Mouse (Mus musculus): ENCODE results near the gene 3110082I17Rik. TPM values are rescaled to one million over a fixed set of nuclear protein-coding genes. Genes with fewer than 3 reads are reported as not detected.
A peak's percentile ranks its signal among the peaks of the same experiment; 100 is the strongest.

Gene 3110082I17Rik
- polyA plus RNA-seq, 1 experiment from 2014 or later = 19.5 TPM

DNA sequence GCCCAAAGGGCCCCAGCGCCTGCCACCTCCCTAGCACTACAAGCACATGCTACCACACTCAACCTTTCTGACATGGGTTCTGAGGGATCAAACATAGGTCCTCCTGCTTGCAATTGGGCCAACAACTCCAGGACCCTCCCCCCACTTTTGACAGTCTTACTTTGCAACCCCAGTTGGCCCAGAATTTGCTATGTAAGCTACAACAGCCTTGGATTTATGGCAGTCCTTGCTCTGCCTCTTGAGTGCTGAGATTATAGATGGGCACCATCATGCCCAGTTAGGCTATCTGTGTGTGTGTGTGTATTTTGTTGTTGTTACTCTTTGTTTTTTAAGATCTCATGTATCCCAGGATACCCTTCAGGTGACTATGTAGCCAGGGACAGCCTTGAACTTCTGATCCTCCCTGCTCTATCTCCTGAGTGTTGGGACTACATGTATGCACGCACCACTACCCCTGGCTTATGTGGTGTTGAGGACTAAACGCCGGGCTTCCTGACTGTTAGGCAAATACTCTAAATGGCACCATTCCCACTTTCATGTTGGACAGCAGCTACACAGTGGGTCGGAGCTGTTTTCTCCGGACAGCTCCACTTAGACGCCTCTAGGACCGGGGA is 80.4 kb downstream of the 3110082I17Rik start:
- Histone ChIP-seq H3K27ac (peak overlapping the region; percentile 27; the same call in 1 of the 2 replicates), H3K9ac (replicated peaks) (peak overlapping the region; percentile 73), H3K4me2 (replicated peaks) (peak overlapping the region; percentile 88), H3K36me3 (no peaks in the 10 kb centered on the region), H3K9me3 (no peaks in the 10 kb centered on the region), H3K27me3 (no peaks in the 10 kb centered on the region), H3K4me3 (replicated peaks) (peak overlapping the region; percentile 59), H3K4me1 (replicated peaks) (peaks cover 40% of the 10 kb centered on the region)
- 21% methylated on average over 8 of the region's 8 CpGs for WGBS
- ATAC-seq = peak; percentile 46; the same call in 1 of the 2 replicates

DNA sequence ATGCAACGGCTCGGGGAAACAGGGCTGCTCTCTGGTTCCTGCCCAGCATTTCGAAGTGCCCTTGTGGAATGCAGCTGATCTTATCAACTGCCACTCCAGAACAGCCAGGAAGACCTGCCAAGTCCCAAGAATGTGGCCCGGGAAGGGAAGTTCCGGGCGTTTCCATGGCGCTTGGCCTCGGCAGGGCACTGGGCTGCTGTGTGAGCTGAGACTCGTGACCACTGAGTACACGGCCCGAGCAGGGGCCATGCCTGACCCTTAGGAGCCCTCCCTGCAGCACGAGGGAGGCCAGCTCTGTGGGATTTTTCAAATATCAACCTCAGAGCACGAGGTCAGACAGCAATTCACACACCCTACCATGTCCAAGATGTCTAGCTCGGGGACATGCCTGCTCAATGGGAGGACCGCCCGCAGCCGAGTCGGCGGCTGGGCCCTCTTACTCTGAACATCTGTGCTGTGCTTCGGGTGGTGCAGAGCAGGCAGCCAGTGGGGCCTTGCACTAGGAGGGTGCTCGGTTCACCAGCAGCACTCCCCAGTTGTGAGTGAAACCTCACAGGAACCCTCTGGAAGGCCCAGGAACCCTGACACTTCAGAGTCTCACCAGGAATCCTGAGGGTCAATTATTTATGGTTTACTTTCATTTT is 81.2 kb downstream of the 3110082I17Rik start:
- H3K36me3 ChIP-seq = no peaks in the 10 kb centered on the region
- no peak overlapping the region for H3K4me3 ChIP-seq (replicated peaks)
- 0 out of 2 replicates have a peak, but pooled peaks have one; percentile 34 for ATAC-seq
- no peak overlapping the region for H3K9ac ChIP-seq (replicated peaks)
- 57% methylated on average over 21 of the region's 21 CpGs for WGBS
- H3K27me3 ChIP-seq = no peaks in the 10 kb centered on the region
- no peaks in the 10 kb centered on the region for H3K9me3 ChIP-seq
- peaks cover 40% of the 10 kb centered on the region for H3K4me1 ChIP-seq (replicated peaks)
- peak overlapping the region; percentile 49; the same call in 1 of the 2 replicates for H3K27ac ChIP-seq
- H3K4me2 ChIP-seq (replicated peaks) = no peak overlapping the region

DNA sequence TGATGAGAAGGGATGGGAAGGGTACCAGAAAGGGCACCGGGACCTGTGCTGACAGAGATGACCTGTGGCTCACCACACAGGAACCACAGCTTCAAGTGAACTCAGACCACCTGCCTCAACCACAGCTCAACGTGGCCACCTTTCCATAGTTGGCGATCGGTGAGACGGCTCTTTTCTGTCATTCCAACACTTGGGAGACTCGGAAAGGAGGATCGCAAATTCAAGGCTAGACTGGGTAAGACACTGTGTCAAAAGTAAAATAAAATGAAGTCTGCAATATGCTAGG is 82.1 kb downstream of the 3110082I17Rik start:
- no peaks in the 10 kb centered on the region for H3K27me3 ChIP-seq
- ATAC-seq = no peak
- WGBS = 94% methylated on average over 7 of the region's 7 CpGs

DNA sequence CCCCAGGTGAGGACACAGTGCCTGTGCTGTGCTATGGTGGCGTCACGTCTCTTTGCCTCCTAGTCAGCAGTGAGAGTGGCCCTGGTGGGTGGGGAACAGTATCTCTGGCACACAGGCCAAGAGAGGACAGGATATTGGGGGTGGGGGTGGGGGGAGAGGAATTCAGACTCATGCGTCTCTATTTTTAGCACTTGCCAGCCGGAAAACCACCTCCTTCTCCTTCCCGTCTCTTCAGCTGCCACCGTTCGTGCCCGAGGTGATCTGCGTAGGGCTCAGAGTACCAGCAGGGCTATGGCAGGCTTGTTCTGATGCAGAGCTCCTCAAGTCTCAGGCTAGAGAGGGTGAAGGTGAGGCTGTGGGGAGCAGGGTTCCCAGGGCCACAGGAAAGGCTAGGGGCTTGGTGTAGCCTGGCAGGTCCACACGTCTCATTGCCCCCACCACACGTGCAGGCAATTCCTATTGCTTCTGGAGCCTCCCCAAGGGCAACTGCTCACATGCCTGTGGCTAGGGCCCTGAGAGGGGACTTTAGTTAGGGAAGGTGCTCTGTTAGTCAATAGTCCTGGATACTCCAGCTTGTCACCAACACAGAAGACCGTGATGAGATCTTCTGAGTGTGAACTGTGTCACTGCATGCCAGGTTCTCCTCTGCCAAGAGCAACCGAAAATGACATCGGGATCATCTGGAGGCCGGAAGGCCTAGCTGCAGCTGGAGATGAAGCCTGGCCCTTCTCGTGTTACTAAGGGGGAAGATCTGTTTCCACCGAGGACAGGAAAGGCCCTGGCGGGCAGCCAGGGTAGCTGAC is 82.7 kb downstream of the 3110082I17Rik start, which contains the start of gene Gpr146:
Gene Gpr146, plus strand, starts transcription at position 230 of the 803 bp plus-strand sequence.
- no peak for ATAC-seq
- no peak within 1 kb of the TSS; the same call in 1 of the 2 replicates for H3K9ac ChIP-seq (replicated peaks)
- 0 out of 2 replicates have a peak within 1 kb of the TSS, but pooled peaks have one; percentile 25 for H3K27ac ChIP-seq

More for the DNA sequence above, 82.1 kb downstream of the 3110082I17Rik start:
- peaks cover 38% of the 10 kb centered on the region for H3K4me1 ChIP-seq (replicated peaks)
- no peak overlapping the region for H3K4me3 ChIP-seq (replicated peaks)
- H3K4me2 ChIP-seq (replicated peaks) = no peak overlapping the region
- H3K9me3 ChIP-seq = no peaks in the 10 kb centered on the region
- H3K9ac ChIP-seq (replicated peaks) = no peak overlapping the region
- no peaks in the 10 kb centered on the region for H3K36me3 ChIP-seq
- no peak overlapping the region for H3K27ac ChIP-seq

DNA sequence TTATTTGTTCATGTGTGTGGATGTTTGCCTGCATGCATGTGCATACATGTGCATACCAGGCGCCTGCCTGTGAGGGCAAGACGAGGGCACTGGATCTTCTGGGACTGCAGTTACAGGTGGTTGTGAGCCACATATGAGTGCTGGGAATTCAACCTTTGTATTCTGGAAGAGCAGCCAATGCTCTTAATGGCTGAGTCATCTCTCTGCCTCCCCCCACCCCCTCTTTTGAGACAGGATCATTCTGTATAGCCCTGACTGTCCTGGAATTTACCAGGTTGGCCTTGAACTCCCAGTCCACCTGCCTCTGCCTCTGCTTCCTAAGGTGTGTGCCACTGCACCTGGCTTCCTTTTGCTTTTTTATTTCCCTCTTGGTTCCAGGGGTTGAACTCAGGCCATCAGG is 85.5 kb downstream of the 3110082I17Rik start:
- no peaks in the 10 kb centered on the region for H3K9me3 ChIP-seq
- 81% methylated on average over 2 of the region's 2 CpGs for WGBS
- H3K4me3 ChIP-seq (replicated peaks) = no peak overlapping the region

More for the DNA sequence above, 82.7 kb downstream of the 3110082I17Rik start, which contains the start of gene Gpr146:
- no peak within 1 kb of the TSS for H3K4me2 ChIP-seq (replicated peaks)
- H3K9me3 ChIP-seq = no peaks in the 10 kb centered on the region
- 88% methylated on average over 18 of the region's 18 CpGs for whole genome bisulfite sequencing
- H3K4me3 ChIP-seq (replicated peaks) = no peak within 1 kb of the TSS
- H3K36me3 ChIP-seq = no peaks in the 10 kb centered on the region
- H3K27me3 ChIP-seq = no peaks in the 10 kb centered on the region
- peaks cover 35% of the 10 kb centered on the region for H3K4me1 ChIP-seq (replicated peaks)

DNA sequence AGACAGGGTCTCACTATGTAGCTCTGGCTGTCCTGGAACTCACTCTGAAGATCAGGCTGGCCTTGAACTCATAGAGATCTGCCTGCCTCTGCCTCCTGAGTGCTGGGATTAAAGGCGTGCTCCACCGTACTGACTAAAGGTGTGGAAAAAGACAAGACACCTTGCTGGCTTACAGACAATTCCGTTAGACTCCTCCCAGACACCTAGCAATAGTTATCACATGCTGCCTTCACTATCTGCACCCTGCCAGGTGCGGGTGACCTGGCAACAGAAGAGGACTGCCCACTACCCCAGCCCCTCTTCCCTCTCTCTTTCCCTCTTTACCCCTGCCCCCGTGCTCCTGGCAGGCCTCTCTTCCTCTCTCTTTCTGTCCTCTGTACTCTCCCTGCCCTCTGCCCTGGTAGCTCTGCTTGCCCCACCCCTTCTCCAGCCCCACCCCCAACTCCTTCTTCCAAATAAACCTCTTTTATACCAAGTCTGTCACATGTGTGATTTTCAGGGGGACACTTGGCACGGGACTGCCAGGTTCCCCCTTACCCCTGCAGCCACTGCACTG is 86.4 kb downstream of the 3110082I17Rik start:
- H3K9me3 ChIP-seq = no peaks in the 10 kb centered on the region
- no peak overlapping the region for H3K9ac ChIP-seq (replicated peaks)
- no peak for ATAC-seq
- no peak overlapping the region for H3K4me2 ChIP-seq (replicated peaks)
- H3K4me1 ChIP-seq (replicated peaks) = peaks cover 32% of the 10 kb centered on the region
- WGBS = 88% methylated on average over 6 of the region's 6 CpGs
- H3K4me3 ChIP-seq (replicated peaks) = no peak overlapping the region
- no peaks in the 10 kb centered on the region for H3K36me3 ChIP-seq
- no peak overlapping the region for H3K27ac ChIP-seq
- H3K27me3 ChIP-seq = no peaks in the 10 kb centered on the region

More for the DNA sequence above, 85.5 kb downstream of the 3110082I17Rik start:
- no peaks in the 10 kb centered on the region for H3K36me3 ChIP-seq
- no peak overlapping the region for H3K27ac ChIP-seq
- peaks cover 34% of the 10 kb centered on the region for H3K4me1 ChIP-seq (replicated peaks)
- no peaks in the 10 kb centered on the region for H3K27me3 ChIP-seq
- H3K4me2 ChIP-seq (replicated peaks) = no peak overlapping the region
- ATAC-seq = no peak
- no peak overlapping the region for H3K9ac ChIP-seq (replicated peaks)

DNA sequence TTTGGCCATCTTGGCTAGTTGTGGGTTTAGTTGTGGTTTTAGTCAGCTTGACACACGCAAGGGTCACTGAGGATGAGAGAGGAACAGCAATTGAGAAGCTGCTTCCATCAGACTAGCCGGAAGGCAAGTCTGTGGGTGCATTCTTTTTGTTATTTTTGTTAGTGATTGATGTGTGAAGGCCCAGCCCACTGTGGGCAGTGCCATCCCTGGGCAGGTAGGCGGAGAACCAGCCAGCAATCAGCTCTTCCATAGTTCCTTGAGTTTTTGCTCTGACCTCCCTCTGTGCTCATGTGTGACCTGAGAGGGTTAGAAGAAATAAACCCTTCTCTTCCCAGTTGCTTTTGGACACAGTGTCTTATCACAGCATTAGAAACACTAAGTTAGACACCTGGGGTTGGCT is 87.2 kb downstream of the 3110082I17Rik start:
- Histone ChIP-seq H3K4me2 (replicated peaks) (no peak overlapping the region), H3K9ac (replicated peaks) (no peak overlapping the region), H3K9me3 (no peaks in the 10 kb centered on the region), H3K4me3 (replicated peaks) (no peak overlapping the region), H3K36me3 (no peaks in the 10 kb centered on the region), H3K27ac (no peak overlapping the region), H3K27me3 (no peaks in the 10 kb centered on the region), H3K4me1 (replicated peaks) (peaks cover 33% of the 10 kb centered on the region)
- WGBS = 87% methylated on average over 3 of the region's 3 CpGs
- ATAC-seq = no peak

DNA sequence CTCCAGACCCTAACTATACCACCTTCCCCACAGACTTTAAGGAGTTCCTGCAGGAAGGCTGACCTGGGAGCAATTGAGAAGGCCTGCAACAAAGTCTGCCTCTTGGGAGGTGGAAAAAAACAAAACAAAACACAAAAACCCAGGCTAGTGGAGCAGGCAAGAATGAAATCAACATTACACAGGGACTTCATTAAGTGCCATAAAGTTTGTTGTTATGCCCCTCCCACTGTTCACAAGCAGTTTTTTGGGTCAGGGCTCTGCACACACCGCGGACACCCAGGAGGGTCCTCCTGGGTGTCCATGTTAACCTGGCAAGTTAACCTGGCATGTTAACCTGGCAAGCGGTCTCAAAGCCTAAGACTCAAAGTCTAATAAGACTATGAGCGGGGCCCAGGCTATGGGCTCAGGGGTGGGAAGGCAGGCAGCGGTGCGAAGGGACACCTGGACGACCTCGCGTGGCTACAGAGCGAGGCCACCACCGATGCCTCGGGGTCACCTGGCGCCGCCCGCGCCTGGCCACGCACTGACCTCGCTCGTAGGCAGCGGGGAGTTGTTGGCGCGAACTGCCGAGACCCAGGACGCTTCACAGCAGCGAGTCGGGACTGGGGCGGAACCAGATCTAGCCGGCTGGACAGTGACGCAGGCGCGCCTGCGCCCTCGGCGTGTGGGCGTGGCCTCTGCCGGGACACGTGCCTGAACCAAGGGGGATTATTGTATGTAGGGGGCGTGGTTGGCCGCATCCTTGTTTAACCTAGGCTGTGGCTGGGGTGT is 88.5 kb downstream of the 3110082I17Rik start:
- Histone ChIP-seq H3K4me3 (replicated peaks) (peak overlapping the region; percentile 59), H3K9me3 (no peaks in the 10 kb centered on the region), H3K27ac (peak overlapping the region; percentile 80), H3K27me3 (no peaks in the 10 kb centered on the region), H3K4me2 (replicated peaks) (peak overlapping the region; percentile 65), H3K4me1 (replicated peaks) (peaks cover 33% of the 10 kb centered on the region), H3K36me3 (no peaks in the 10 kb centered on the region), H3K9ac (replicated peaks) (peak overlapping the region; percentile 89)
- peak; percentile 95 for ATAC-seq
- 2% methylated on average over 38 of the region's 39 CpGs for WGBS

DNA sequence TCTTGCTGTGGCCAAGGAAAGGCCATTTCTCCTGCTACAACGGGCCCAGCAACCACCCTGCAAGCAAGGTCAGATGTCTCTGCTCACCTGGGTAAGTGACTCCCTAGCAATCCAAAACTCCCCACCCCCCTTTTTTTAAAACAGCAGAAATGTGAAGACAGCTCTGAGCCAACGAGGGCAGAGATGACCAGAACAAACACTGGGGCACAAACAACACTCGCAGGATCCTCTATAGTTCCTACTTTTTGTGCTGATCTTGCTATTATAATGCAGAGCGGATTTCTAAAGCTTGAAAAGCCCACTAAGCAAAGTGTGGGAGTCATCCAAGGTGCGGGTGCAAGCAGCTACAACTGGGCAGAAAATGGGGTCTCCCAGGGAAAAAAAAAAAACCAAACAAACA is 89.2 kb downstream of the 3110082I17Rik start:
- peaks cover 33% of the 10 kb centered on the region for H3K4me1 ChIP-seq (replicated peaks)
- H3K27me3 ChIP-seq = no peaks in the 10 kb centered on the region
- peak overlapping the region; percentile 89; the same call in 1 of the 2 replicates for H3K9ac ChIP-seq (replicated peaks)
- H3K4me2 ChIP-seq (replicated peaks) = peak overlapping the region; percentile 65
- H3K36me3 ChIP-seq = no peaks in the 10 kb centered on the region
- peak overlapping the region; percentile 59; the same call in 1 of the 2 replicates for H3K4me3 ChIP-seq (replicated peaks)
- 52% methylated on average over 5 of the region's 5 CpGs for WGBS
- no peak for ATAC-seq
- no peaks in the 10 kb centered on the region for H3K9me3 ChIP-seq
- H3K27ac ChIP-seq = no peak overlapping the region

DNA sequence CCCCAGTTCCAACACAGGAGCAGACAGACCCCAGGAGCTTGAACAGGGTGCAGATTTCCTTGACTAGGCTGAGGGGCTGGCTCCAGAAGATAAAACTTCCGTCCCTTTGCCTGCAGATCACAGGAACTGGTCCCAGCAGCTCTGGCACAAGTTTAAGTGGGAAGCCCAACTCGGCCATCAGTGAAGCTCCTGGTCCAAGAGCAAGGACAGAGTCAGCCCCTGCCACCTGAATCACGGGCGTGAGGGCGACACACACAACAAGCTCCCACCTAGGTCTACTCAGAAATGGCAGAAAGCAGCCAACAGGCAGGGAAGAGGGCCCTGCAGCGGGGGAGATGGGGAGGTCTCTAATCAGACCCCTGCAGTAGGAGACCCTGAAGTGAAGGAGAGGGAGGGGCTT is 90.0 kb downstream of the 3110082I17Rik start:
- peak overlapping the region; percentile 89; the same call in 1 of the 2 replicates for H3K9ac ChIP-seq (replicated peaks)
- no peaks in the 10 kb centered on the region for H3K9me3 ChIP-seq
- H3K27me3 ChIP-seq = no peaks in the 10 kb centered on the region
- no peaks in the 10 kb centered on the region for H3K36me3 ChIP-seq
- whole genome bisulfite sequencing = 91% methylated on average over 6 of the region's 6 CpGs
- no peak overlapping the region for H3K4me2 ChIP-seq (replicated peaks)
- no peak for ATAC-seq
- H3K4me1 ChIP-seq (replicated peaks) = peaks cover 34% of the 10 kb centered on the region
- H3K4me3 ChIP-seq (replicated peaks) = no peak overlapping the region
- H3K27ac ChIP-seq = no peak overlapping the region

DNA sequence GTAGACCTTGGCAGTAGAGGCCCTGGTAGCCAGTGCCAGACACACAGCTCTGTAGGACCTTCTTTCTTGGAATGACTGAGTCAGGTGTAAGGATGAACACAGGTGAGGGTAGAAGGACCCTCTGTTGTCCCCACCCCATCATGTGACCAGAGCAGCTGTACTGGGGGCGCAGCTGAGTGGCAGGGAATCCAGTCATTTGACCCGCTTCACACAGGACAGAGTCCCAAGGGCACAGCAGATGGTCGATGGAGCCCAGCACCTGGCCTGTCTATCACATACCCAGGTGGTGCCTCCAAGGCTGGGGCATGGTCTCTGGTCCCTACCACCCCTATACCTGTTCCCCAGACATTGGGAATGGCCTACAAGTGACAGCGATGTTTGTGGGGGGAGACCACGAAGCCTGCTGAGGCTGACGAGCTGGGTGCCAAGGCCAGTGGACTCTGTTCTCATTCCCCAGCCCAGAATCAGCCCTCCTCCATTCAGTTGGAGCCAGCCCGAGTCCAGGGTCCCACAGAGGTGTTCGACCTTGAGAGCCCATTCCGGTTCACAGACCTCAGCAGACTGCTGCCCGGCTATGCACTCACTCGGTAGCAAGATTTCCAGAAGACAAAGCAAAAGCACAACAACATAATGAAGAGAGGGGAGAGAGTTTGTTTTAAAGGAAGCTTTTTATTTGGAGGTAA is 91.5 kb downstream of the 3110082I17Rik start:
- H3K9me3 ChIP-seq = no peaks in the 10 kb centered on the region
- H3K36me3 ChIP-seq = no peaks in the 10 kb centered on the region
- no peak for ATAC-seq
- WGBS = 85% methylated on average over 11 of the region's 11 CpGs
- peaks cover 45% of the 10 kb centered on the region for H3K4me1 ChIP-seq (replicated peaks)
- no peaks in the 10 kb centered on the region for H3K27me3 ChIP-seq
- no peak overlapping the region for H3K4me2 ChIP-seq (replicated peaks)
- H3K4me3 ChIP-seq (replicated peaks) = no peak overlapping the region
- no peak overlapping the region for H3K9ac ChIP-seq (replicated peaks)
- H3K27ac ChIP-seq = no peak overlapping the region
